Comparison of ENCODE assay signal across 8 mouse cellular contexts in genomic region chr2:164879568-164880277, GRCm38 (mm10). TPM values are rescaled to one million over a fixed set of nuclear protein-coding genes. Genes with fewer than 3 reads are reported as not detected.
DNase-seq lines count a peak whose midpoint lies in the region; ATAC-seq lines count a peak whose summit lies in the region.

No protein-coding gene starts in this region.

- H3K4me1 ChIP-seq in embryonic facial prominence, embryonic 11.5 days (ENCODE audit: control insufficient read depth, insufficient read depth, low read length), result no peaks in the 10 kb centered on the region
- H3K4me1 ChIP-seq in midbrain, embryonic 11.5 days (ENCODE audit: control insufficient read depth, insufficient read depth, low read length), result peaks cover 8% of the 10 kb centered on the region; the same call in 1 of the 2 replicates

- intact Hi-C loops in left cerebral cortex, postnatal 4 days (cut with DNase I), result no loop called here

- H3K9me3 ChIP-seq in embryonic facial prominence, embryonic 11.5 days (replicated peaks; ENCODE audit: control insufficient read depth, low read length), result no peaks in the 10 kb centered on the region
- no peaks in the 10 kb centered on the region for H3K9me3 ChIP-seq in midbrain, embryonic 11.5 days (ENCODE audit: control insufficient read depth, low read length)

- H3K36me3 ChIP-seq in embryonic facial prominence, embryonic 11.5 days (replicated peaks; ENCODE audit: control insufficient read depth, insufficient read depth, low read depth, low read length), result no peaks in the 10 kb centered on the region; the same call in 1 of the 2 replicates
- peaks cover 4% of the 10 kb centered on the region; the same call in 1 of the 2 replicates for H3K36me3 ChIP-seq in midbrain, embryonic 11.5 days (ENCODE audit: control insufficient read depth, insufficient read depth, low read length)

- peak overlapping the region; percentile 100 for H3K27ac ChIP-seq in embryonic facial prominence, embryonic 11.5 days (replicated peaks; ENCODE audit: low read depth, low read length)
- peak overlapping the region; percentile 100 for H3K27ac ChIP-seq in midbrain, embryonic 11.5 days (ENCODE audit: low read depth, low read length)

- peak overlapping the region; percentile 95 for H3K4me3 ChIP-seq in embryonic facial prominence, embryonic 11.5 days (ENCODE audit: low read depth, low read length)
- peak overlapping the region; percentile 96 for H3K4me3 ChIP-seq in midbrain, embryonic 11.5 days (ENCODE audit: low read depth, low read length)

- peak; percentile 78 for ATAC-seq in embryonic facial prominence, embryonic 11.5 days (replicated peaks; ENCODE audit: insufficient number of reproducible peaks, low FRiP score, low TSS enrichment, low read depth)
- ATAC-seq in midbrain, embryonic 11.5 days (ENCODE audit: low FRiP score), result peak; percentile 87

- peak overlapping the region; percentile 91 for H3K4me2 ChIP-seq in embryonic facial prominence, embryonic 11.5 days (ENCODE audit: low read depth, low read length)
- peak overlapping the region; percentile 95 for H3K4me2 ChIP-seq in midbrain, embryonic 11.5 days

- peak; percentile 95 for DNase-seq in adrenal gland, postnatal 25 days
- peak; percentile 97 for DNase-seq in embryonic facial prominence, embryonic 11.5 days (ENCODE audit: low spot score)
- peak; percentile 100 for DNase-seq in heart, adult 11 months
- DNase-seq in kidney, adult 11 months, result peak; percentile 95
- DNase-seq in left cerebral cortex, postnatal 4 days, result peak; percentile 96
- DNase-seq in midbrain, embryonic 11.5 days (ENCODE audit: low spot score, missing footprints), result peak; percentile 100
- peak; percentile 97 for DNase-seq in right cerebral cortex, postnatal 4 days
- peak; percentile 97 for DNase-seq in yolk sac, embryonic 10.5 days (ENCODE audit: low spot score)

- peak overlapping the region; percentile 100 for H3K9ac ChIP-seq in embryonic facial prominence, embryonic 11.5 days (replicated peaks; ENCODE audit: low read length)
- H3K9ac ChIP-seq in midbrain, embryonic 11.5 days (ENCODE audit: low read length), result peak overlapping the region; percentile 100

- no peaks in the 10 kb centered on the region for H3K27me3 ChIP-seq in embryonic facial prominence, embryonic 11.5 days (ENCODE audit: control insufficient read depth, insufficient read depth, low read length)
- no peaks in the 10 kb centered on the region for H3K27me3 ChIP-seq in midbrain, embryonic 11.5 days (ENCODE audit: control insufficient read depth, insufficient read depth, low read length)

- WGBS in embryonic facial prominence, embryonic 11.5 days, result under 1% methylated on average over 66 of the region's 72 CpGs
- under 1% methylated on average over 56 of the region's 72 CpGs for WGBS in midbrain, embryonic 11.5 days

RNA-seq across cellular contexts. Expression of gene Pcif1, which starts 0.6 kb away (rescaled TPM):
- 46.6 and 60.9 TPM in 2 replicates for total RNA-seq in adrenal gland, postnatal 25 days (2021)
- polyA plus RNA-seq in embryonic facial prominence, embryonic 11.5 days (2014; fragmentation: Nextera tagmentation; extraction: Ambion mirVana), result 57.1 and 68.6 TPM in 2 replicates
- 10 to 100 TPM; 53.9 to 61.4 TPM for total RNA-seq in left cerebral cortex, postnatal 4 days (2021)
- polyA plus RNA-seq in midbrain, embryonic 11.5 days (2014; fragmentation: Nextera tagmentation; extraction: Ambion mirVana), result 62.0 and 65.7 TPM in 2 replicates

RNA-seq across cellular contexts. Expression of gene Pltp, which starts 22.2 kb away (rescaled TPM):
- total RNA-seq in adrenal gland, postnatal 25 days (2021), result 12.7 and 16.2 TPM in 2 replicates
- polyA plus RNA-seq in embryonic facial prominence, embryonic 11.5 days (2014; fragmentation: Nextera tagmentation; extraction: Ambion mirVana), result 41.8 and 50.2 TPM in 2 replicates
- total RNA-seq in left cerebral cortex, postnatal 4 days (2021), result 10 to 100 TPM; 63.5 to 71.3 TPM
- polyA plus RNA-seq in midbrain, embryonic 11.5 days (2014; fragmentation: Nextera tagmentation; extraction: Ambion mirVana), result 91.8 and 97.3 TPM in 2 replicates

RNA-seq across cellular contexts. Expression of gene Zfp335, which starts 31.8 kb away (rescaled TPM):
- 21.2 and 23.9 TPM in 2 replicates for total RNA-seq in adrenal gland, postnatal 25 days (2021)
- 8.0 and 10.0 TPM in 2 replicates for polyA plus RNA-seq in embryonic facial prominence, embryonic 11.5 days (2014; fragmentation: Nextera tagmentation; extraction: Ambion mirVana)
- total RNA-seq in left cerebral cortex, postnatal 4 days (2021), result 10 to 100 TPM; 30.0 to 31.2 TPM
- 8.2 and 8.8 TPM in 2 replicates for polyA plus RNA-seq in midbrain, embryonic 11.5 days (2014; fragmentation: Nextera tagmentation; extraction: Ambion mirVana)

RNA-seq across cellular contexts. Expression of gene Neurl2, which starts 46.5 kb away (rescaled TPM):
- 1.3 and 2.2 TPM in 2 replicates for total RNA-seq in adrenal gland, postnatal 25 days (2021)
- 3.0 and 4.7 TPM in 2 replicates for polyA plus RNA-seq in embryonic facial prominence, embryonic 11.5 days (2014; fragmentation: Nextera tagmentation; extraction: Ambion mirVana)
- total RNA-seq in left cerebral cortex, postnatal 4 days (2021), result 1 to 10 TPM; 5.1 to 5.6 TPM
- 3.8 and 4.5 TPM in 2 replicates for polyA plus RNA-seq in midbrain, embryonic 11.5 days (2014; fragmentation: Nextera tagmentation; extraction: Ambion mirVana)

RNA-seq across cellular contexts. Expression of gene Ctsa, which starts 47.0 kb away (rescaled TPM):
- total RNA-seq in adrenal gland, postnatal 25 days (2021), result 108 and 121 TPM in 2 replicates
- polyA plus RNA-seq in embryonic facial prominence, embryonic 11.5 days (2014; fragmentation: Nextera tagmentation; extraction: Ambion mirVana), result 102 TPM in 2 replicates
- total RNA-seq in left cerebral cortex, postnatal 4 days (2021), result 10 to 100 TPM; 56.8 to 62.2 TPM
- 84.8 and 89.7 TPM in 2 replicates for polyA plus RNA-seq in midbrain, embryonic 11.5 days (2014; fragmentation: Nextera tagmentation; extraction: Ambion mirVana)

Comparison
In these comparisons a context has a peak if more than half of its experiments do, and no peak if none do; other contexts are left out.
1. Peak in every context shown above with its lines: DNase-seq, ATAC-seq, H3K4me3 ChIP-seq and H3K27ac ChIP-seq.